Comparison of ENCODE assay signal across 28 mouse cellular contexts in the genomic region with DNA sequence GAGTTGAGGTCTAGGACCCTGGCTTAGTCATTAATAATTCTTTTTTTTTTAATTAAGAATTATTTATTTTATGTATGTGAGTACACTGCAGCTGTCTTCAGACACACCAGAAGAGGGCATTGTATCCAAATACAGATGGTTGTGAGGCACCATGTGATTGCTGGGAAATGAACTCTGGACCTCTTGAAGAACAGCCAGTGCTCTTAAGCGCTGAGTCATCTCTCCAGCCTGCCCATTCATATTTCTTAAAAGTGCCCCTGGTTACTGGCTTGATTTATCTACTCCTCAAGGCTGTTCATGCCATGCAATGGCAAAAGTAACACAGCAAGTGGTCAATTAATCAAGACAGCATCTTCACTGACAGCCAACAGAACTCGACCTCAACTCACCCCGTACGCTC.
DNase-seq lines count a peak whose midpoint lies in the region; ATAC-seq lines count a peak whose summit lies in the region.
"Had no signal": no experiment of that assay in that cellular context is flagged by ENCODE, and none has a peak within 500 bp of the region (broad histone marks: within the 10 kb centered on the region; RNA-seq: fewer than 3 reads in every experiment).

No protein-coding gene starts in this region.

- H3K4me2 ChIP-seq in kidney, embryonic 16.5 days (replicated peaks; ENCODE audit: low read depth, low read length): no peak overlapping the region
- H3K4me2 ChIP-seq: embryonic facial prominence, embryonic 12.5 days; heart, embryonic 11.5 days; hindbrain, embryonic 12.5 days; intestine, embryonic 15.5 days had no signal

- 54% methylated on average over 4 of the region's 4 CpGs for WGBS in kidney, embryonic 16.5 days

- H3K36me3 ChIP-seq in kidney, embryonic 16.5 days (ENCODE audit: insufficient read depth, low read length): no peaks in the 10 kb centered on the region
- H3K36me3 ChIP-seq: embryonic facial prominence, embryonic 12.5 days; hindbrain, embryonic 12.5 days; intestine, embryonic 15.5 days had no signal

- no peaks in the 10 kb centered on the region for H3K27me3 ChIP-seq in kidney, embryonic 16.5 days (ENCODE audit: insufficient read depth, low read length)
- H3K27me3 ChIP-seq: embryonic facial prominence, embryonic 12.5 days; hindbrain, embryonic 12.5 days; intestine, embryonic 15.5 days had no signal

- no peak overlapping the region for H3K9ac ChIP-seq in kidney, embryonic 16.5 days (replicated peaks; ENCODE audit: low read length)
- H3K9ac ChIP-seq: embryonic facial prominence, embryonic 12.5 days; hindbrain, embryonic 12.5 days; intestine, embryonic 15.5 days; liver, embryonic 14.5 days had no signal

- no peaks in the 10 kb centered on the region for H3K9me3 ChIP-seq in kidney, embryonic 16.5 days (ENCODE audit: low read length)
- H3K9me3 ChIP-seq: embryonic facial prominence, embryonic 12.5 days; hindbrain, embryonic 12.5 days; intestine, embryonic 15.5 days had no signal

- H3K27ac ChIP-seq in kidney, embryonic 16.5 days (ENCODE audit: low read length): no peak overlapping the region
- H3K27ac ChIP-seq: embryonic facial prominence, embryonic 12.5 days; hindbrain, embryonic 12.5 days; hindbrain, postnatal 0 days; intestine, embryonic 15.5 days; liver, embryonic 14.5 days; macrophage had no signal

- H3K4me3 ChIP-seq in kidney, embryonic 16.5 days (ENCODE audit: low read length): no peak overlapping the region
- H3K4me3 ChIP-seq: embryonic facial prominence, embryonic 12.5 days; hindbrain, embryonic 12.5 days; intestine, embryonic 15.5 days had no signal

- no peaks in the 10 kb centered on the region; the same call in 1 of the 2 replicates for H3K4me1 ChIP-seq in kidney, embryonic 16.5 days (ENCODE audit: insufficient read depth, low read length)
- H3K4me1 ChIP-seq: hindbrain, embryonic 12.5 days; intestine, embryonic 15.5 days had no signal

- ATAC-seq in kidney, embryonic 16.5 days (ENCODE audit: low FRiP score, low TSS enrichment): no peak
- ATAC-seq: CD4-positive, CD25-positive, alpha-beta regulatory T cell, adult 4 months; forebrain, embryonic 14.5 days; hindbrain, postnatal 0 days; intestine, embryonic 15.5 days had no signal

- DNase-seq in adrenal gland, adult 8-10 months: peak; percentile 12
- DNase-seq in adrenal gland, postnatal 25 days: no peak
- peak; percentile 33 to 40 for DNase-seq in kidney, adult 8-10 months
- DNase-seq in 3T3-L1 (ENCODE audit: low read depth, low spot score): peak; percentile 39
- DNase-seq in adrenal gland, postnatal 36 days: peak; percentile 16 to 22
- DNase-seq in ovary, adult 18-20 months (ENCODE audit: low spot score): no peak
- DNase-seq in natural killer cell, adult 2 months (ENCODE audit: low spot score in 2 of 2): no peak
- DNase-seq: cerebellum, adult 11-12 months; cerebellum, adult 9-11 months; embryo, embryonic 11 days; gastrocnemius, postnatal 14 days; heart, adult 11 months; heart, postnatal 36 days; left cerebral cortex, postnatal 4 days; lung, adult 2 months; lung, postnatal 10 days; midbrain, embryonic 14.5 days; thymus, postnatal 4 days had no signal

Comparison
In these comparisons a context has a peak if more than half of its experiments do, and no peak if none do; other contexts are left out.
1. DNase-seq: peak in adrenal gland, adult 8-10 months (single experiment), kidney, adult 8-10 months (2 of 2), 3T3-L1 (single experiment) and adrenal gland, postnatal 36 days (2 of 2); none in adrenal gland, postnatal 25 days (single experiment), ovary, adult 18-20 months (single experiment) and natural killer cell, adult 2 months (0 of 2).